Mouse (Mus musculus) 416B (cell line): ENCODE data around the gene Sgcg.
A peak's percentile ranks its signal among the peaks of the same experiment; 100 is the strongest.

Experiments
- DNase-seq: peaks from one replicate; pipeline ENCODE4 v3.0.0; 2011; ENCODE audit warnings: low read depth

The Sgcg gene

DNA sequence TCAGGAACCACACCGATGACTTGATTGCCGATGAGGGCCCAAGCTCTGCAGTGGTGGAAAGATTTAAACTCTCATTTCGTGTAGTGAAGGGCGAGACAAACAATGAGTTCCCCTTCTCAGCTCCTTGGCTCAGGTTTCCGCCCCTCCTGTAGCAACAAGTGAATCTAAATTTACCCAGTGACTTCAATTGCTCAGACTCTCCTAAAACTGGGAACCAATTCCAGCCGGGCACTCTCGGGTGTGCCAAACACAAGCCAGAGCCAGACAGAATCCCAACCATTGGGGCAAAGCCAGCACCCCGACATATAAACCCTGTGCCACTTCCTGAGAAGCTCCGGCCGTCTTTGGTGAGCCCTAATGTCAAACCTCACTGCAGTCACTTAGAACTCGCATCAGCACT, at the start of gene Sgcg:
Sgcg (minus strand) TSS at position 139 of the 400 bp plus-strand sequence.
- DNase-seq: no peak

DNA sequence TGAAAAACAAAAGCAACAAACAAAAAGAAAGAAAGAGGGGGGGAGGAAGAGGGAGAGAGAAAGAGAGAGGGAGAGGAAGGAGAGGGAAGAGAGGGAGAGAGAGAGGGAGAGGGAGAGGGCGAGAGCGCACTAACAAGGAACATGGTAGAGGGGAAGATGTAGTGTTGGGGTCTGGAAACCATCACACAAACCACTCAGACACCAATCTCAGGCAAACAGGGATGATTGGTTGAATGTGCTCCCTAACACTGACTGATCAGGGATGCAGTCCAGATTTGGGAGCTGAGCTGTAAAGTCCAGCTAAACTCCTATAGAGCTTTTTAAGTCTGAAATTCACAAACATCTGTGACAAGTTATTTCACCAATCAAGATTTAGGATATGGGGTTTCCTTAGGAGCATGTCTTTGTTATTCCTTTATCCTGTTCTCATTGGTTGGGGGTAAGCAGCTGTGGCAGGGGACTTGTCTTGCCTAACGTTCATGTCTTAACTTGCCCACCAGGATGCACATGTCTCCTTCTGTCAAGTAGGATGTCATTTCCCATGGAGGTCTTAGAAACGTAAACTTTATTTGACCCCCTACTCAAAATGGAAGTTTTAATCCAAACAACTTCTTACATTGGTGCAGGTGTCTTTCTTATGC, 45.8 kb upstream of the Sgcg start:
- DNase-seq: no peak

DNA sequence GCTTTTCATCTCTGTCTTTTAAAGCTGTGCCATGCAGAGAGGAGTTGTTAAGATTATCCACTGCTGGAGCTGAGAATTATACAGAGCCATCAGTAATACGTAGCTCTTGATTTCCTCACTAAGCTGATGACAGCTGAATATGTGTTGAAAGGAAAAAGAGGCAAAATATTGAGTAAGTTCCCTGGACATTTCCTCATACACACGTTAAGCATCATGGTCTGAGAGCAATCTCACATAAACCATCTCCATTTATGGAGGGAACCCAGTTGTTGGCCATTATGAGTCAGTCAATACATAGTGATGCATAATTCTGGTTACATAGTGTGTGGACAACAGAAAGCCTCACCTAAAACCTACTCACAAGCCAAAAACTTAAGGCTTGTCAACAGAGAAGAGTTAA, 44.1 kb upstream of the Sgcg start:
- DNase-seq: peak; percentile 73

DNA sequence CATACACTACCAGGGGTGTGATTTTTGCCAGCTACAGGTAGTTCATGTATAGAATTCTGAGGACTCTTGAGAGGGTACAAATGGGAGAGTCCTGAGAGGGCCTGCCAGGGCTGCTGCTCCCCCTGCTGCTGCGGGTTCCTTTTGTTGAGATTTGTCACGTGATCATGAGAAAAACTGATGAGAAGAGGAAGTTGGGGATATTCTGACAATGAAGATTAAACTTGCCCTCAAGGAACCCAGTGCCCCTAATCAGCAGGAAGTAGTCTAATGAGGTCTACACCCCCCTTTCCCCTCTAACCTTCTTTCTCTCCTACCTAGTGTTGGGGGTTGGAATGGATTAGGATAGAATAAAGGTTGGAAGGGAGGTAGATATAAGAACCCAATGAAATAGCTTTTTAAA, 43.0 kb upstream of the Sgcg start:
- peak; percentile 89 for DNase-seq

DNA sequence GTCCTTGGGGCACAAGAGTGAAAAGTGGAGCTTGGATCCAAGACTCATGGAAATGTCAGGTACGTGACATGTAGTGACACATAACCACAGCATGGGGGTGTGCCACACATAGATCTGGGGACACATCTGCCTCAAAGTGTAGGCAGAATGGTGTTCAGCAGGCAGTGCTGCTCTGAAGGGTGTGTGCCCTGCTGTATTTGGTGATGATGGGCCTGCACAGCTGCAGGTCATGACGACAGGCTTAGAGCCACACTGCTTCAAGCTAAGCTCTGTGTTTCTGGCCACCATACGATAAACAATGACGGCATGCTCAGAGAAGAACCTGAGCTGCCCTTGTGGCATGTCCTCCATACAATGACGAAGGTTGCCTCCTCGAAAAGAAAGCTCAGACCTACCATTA, 41.5 kb upstream of the Sgcg start:
- DNase-seq: peak; percentile 44

DNA sequence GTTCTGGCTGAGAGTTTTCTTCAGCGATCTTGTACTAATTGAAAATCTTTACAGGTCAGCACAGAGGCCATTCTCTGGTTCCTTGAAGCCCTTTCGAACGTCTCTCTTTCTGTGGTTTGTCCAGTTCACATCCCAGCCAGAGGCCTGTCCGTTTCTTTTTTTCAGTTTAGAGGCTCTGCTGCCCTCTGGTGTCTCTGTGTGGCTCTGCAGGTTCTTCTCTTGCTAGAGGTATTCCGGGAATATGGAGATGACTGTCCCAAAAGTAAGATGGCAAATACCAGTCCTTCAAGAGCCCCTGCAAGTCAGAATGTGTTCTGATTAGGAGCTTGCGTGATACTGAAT, 36.4 kb upstream of the Sgcg start:
- DNase-seq: peak; percentile 92

DNA sequence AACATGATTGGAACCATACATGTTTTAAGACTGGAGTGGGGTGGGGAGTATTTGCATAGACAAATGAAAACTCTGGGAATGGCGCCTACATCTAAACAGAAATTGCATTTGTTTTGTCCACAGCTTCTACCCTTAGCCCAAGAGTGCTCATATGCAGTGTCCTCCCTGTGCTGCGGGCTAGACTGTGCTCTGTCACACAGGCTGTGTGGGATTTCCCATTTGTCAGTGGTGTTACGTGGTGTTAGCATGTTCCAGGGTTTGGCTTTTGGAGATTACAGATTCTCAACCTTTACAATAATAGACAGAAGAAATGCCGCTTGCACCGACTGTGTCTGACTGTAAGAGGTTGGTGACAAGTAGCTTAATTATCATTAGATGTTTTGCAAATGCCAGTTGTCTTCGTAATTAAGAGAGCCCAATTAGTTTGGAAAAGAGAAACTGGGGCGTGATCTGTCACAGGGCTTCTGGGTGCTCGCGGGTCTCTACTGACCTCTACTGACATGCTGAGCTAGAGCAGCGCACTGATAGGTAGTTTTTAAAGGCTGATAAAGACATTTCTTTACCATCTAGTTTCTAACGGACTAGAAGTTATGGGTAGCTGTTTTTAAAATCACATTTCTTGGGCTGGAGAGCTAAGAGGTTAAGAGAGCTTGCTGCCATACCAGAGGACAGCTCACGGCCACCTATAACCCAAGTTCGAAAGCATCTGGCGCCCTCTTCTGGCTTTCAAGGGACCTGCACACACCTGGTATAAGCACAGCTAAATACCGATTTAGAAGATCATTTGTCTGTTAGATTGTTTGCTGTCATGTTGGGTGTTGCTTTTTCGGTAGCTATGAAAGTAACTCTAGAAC, 35.8 kb upstream of the Sgcg start:
- peak; percentile 93 for DNase-seq

DNA sequence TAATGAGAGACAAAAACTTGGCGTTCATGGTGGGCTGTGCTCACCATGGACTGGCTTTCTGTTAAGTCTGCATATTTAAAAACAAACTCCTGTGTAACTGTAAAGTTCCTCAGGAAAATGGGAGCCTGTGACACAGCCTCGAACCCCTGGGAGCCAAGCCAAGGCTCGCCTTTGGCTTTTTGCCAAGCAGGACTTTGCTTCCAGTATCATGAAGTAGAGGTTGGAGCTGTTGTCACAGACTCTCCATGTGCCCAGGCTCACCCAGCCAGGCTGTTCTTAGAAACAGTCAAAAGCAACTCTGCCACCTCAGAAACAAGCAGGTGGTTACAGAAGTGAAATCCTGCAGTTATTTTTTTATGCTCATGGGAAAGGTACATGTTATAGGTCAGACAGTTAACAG, 32.4 kb upstream of the Sgcg start:
- peak; percentile 21 for DNase-seq

DNA sequence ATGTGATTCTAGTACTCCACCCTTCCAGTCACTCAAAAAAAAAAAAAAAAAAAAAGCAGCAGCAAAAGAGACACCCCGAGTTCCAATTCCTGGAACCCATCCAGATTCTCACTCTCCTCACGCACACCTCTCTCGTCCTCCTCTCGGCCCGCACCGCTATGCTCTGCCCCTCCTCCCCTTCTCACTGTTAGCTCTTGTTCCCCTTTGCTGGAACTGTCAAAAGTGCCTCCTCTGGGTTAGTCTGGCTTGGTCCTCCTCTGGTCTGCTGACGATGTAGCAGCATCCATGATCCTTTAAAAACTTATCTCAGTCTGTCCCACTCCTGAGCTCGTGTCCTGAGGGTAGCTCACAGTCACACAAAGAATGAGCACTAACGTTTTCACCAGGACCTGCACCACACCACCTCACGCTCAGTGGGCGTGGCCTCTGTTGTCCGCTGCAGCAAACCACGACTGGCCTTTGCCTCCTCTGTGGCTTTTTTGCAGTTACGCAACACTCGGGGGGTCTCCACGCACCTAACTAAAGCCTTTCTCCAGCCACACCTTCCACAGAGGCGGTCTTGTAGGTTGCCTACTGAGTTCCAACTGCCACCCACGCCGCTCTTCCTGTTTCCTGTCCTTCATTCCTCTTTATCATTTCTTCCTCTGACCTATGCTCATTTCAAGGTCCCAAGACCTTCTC, 30.5 kb upstream of the Sgcg start:
- peak; percentile 64 for DNase-seq

DNA sequence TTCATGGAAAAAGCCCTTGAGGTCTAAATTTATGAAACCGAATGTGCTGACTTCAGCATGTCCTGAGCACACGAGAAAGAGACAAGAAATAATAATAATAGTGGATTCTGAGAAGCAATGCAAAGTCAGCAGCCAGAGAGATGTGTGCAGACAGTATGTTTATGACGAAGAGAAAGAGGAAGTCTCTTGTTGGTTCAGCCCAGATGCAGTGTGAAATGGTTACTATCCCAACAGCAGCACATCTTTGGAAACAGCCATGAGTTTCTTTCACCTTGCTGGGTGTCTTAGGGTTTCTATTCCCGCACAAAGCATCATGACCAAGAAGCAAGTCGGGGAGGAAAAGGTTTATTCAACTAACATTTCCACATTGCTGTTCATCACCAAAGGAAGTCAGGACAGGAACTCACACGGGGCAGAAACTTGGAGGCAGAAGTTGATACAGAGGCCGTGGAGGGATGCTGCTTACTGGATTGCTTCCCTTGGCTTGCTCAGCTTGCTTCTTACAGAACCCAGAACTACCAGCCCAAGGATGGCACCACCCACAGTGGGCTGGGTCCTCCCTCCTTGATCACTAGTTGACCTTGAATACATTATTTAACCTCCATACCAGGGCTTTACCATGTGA, 20.5 kb upstream of the Sgcg start:
- no peak for DNase-seq

DNA sequence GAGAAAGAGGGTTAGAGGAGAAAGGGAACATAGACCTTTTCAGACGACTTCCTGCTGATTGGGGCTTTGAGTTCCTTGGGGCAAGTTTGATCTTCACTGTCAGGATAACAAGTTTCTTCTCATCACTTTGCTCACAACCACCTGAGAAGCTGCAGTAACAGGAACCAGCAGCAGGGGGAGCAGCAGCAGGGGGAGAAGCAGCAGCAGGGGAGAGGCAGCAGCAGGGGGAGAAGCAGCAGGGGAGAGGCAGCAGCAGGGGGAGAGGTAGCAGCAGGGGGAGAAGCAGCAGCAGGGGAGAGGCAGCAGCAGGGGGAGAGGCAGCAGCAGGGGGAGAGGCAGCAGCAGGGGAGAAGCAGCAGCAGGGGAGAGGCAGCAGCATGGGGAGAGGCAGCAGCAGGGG, 19.0 kb upstream of the Sgcg start:
- peak; percentile 56 for DNase-seq

DNA sequence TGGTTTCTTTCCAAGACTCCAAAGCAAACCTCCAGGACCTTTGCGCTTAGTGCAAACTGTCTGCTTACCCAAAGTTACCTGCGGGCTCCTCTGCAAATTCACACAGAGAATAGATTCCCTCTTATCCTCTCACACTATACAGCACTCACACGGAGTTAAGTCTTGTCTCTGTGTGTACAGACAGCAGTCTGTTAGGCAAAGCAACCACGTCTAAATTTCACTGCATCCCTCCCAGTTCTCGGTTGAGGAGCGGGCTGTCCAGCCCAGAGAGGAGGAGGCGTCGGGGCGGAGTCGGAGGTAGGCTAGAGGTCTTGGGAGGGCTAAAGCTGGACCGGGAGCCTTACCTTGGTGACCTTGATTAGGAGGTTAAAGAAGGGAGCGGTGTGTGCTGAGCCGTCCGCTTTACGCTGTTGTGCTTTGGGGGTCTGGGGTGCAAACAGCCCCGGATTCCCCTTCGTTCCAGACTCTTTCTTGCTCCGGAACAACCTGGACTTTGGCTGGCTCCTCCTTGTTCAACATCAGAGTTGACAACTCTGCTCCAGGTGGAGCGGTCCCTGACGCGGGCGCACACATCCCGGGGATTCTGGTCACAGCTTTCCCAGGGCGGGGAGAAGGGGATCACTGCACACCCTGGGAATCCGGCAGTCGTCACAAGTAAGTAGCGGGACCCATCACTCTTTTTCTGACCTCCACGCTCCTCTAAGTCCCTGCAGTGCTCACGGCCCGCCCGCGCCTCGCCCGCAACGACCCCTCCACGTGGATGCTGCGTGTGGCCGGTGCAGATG, 16.3 kb upstream of the Sgcg start:
- DNase-seq: no peak

DNA sequence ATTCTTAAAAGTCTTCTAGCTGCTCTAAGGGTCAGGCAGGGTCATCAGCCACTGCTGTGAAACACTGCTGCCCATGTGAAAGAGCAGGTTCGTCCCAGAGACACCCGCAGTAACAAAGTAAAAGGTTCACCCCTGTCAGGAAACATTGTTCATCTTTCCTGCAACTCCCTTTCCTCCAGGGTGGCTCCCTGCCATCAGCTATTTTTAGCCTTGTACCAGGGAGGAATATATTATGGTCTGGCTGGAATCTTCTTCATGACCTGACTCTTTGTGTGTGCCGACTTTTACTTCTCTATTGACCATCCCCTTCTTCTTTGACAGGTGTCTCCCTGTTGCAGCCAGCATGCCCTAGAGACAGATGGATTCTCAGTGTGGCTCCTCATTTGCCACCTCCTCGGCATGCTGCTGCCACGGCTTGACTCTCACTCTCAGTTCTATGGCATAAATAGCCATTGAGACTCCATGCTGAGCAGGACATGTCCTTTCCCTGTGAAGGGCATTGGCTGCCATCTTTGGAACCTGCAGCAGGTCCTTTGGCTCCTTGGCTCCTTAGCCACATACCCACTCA, 9.7 kb upstream of the Sgcg start:
- DNase-seq: no peak

DNA sequence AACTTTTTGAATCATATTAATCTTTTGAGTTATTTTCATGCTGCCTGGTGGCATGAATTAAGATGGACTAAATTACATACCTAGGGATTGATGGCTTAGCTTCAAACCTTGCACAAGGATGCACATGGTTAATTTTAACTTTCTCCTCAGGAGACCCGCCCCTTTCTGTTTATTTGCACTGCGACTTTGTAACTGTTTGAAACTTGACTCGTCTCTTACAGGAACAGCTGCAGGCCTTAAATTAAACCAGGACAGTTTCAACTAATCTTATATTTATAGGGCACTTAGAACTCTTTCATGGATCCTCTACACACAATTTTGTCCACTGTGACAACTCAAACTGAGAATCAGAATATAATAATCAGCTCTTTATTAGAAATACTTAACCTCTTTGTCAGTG, 794 bp upstream of the Sgcg start:
- no peak for DNase-seq

DNA sequence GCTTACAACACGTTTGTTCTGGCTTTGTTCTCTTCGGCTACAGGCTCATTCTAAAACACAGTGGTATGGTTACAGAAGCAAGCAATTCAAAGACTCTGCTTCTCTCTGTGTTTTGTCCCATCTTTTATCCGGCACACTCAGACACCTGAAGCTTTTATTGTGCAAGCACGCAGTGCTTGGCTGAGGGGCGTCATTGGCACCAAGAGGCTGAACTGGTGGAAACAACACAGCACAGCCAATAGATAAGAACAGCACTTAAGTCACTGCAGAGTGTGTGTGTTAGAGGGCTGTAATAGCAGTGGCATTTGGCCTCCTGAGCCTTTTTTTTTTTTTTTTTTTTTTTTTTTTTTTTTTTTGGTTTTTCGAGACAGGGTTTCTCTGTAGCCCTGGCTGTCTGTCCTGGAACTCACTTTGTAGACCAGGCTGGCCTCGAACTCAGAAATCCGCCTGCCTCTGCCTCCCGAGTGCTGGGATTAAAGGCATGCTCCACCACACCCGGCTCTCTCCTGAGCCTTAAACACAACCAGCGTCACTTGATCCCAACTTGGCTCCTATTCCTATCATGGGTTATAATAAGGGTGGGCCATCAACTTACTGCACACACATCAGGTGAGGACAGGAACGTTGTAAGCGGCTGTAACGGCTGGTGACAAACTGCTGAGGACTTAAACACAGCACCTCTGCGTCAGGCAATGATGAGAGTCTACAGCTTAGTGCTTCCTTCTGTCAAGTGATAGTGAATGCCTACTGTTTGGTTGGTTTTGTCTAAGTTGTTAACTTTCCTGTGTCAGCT, 5.5 kb downstream of the Sgcg start:
- DNase-seq: no peak

DNA sequence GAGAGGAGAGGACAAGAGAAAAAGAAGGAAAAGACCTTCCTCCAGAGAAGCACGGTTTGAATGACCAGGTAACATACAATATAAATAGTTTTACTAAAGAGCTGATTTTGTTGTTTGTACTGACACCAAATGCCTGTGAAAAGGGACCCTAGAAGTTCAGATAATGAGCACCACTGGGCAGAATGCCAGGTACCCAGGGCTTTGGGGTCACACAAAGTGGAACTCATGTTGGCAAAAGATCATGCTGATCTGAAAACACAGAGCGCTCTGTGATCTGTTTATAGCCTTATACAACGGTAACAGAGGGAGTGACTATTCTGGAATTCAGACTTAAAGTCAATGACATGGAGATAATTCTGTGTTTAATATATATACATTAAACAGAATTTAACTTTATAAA, 11.8 kb downstream of the Sgcg start:
- DNase-seq: no peak

DNA sequence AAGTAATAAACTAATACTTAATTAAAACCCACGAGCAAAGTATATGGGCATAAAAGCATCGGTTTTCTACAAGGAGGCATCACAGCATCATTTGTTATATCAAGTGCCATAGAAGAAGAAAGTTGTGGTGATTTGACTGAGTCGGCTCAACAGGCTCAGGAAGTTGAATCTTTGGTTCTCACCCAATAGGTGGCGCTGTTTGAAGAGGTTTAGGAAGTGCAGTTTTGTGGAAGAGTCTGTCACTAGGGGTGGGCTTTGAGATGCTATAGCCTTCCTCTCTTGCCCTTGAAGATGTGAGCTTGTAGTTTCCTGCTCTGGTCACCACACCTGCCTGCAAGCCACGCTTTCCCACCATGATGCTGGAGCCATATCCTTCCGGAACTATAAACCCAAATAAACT, 15.7 kb downstream of the Sgcg start:
- DNase-seq: peak; percentile 73

DNA sequence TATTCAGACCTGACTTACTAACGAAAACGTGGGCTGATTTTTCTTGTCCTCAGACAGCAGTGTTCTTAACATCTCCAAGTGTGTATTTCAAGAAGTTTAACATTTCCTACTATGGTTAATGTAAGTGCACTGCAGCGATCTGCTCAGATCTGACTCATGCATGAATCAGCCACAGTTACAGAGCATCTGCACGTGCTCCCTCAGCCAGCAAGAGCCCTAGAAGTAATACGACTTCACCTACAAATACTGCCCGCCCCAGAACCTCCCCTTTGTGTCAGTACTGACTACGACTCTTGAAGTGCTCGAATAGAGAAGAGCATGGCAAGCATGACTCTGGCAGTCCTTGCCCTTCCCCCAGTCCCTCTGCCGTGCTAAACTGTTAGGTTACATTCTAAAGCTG, 19.5 kb downstream of the Sgcg start:
- peak; percentile 94 for DNase-seq

DNA sequence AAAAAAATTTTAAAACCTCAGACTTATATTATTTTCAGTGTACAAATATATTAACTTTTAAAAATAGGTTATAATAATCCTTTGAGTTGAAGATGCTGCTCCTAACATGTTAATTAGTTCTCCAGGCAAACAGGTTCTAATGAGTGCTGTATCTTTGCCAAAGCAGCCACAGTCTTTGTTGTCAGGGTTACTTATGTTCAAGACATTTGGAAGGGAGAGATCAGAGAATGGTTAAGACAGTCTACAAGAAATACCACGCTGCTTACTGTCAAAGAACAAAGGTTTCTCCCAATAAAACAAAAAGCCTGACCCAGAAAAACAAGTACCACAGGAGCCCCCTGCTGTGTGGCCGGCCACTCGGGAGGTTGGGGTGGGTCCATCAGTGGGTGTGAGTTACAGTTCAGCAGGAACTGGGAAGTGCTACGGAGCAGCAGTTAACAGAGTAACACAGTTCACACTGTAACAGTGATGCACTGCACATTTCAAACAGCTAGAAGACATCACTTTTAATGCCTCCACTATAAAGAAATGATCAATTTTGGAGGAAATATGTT, 21.1 kb downstream of the Sgcg start:
- no peak for DNase-seq

DNA sequence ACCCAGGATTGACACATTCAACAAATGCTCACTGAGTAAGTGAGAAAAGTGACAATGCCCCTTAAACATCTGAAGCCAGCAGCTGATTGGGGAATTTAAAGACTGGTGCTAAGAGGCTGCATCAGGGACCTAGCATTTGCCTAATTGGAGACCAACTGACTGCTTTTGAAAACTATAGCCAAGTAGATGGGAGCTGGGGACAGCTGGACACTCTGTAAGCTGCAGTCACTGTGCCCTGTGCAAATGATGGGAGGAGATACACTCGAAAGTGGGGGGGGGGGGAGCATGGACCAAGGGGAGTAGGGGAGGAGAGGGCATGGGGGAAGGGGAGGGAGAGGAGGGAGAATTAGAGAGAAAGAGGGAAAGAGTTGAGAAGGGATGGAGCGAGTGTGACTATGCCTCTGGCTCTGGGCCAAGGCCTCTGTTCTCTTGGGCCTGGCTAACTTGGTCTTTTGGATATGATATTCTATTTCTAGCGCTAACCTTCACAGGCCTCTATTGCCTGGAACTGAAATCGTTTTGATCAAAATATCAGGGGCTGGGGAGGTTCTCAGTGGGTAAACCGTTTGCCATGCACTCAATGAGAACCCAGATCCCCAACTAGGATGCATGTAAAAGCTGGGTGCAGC, 22.3 kb downstream of the Sgcg start:
- DNase-seq: no peak
